Mouse (Mus musculus) C2C12 (cell line): ENCODE results near the gene Slc25a30.

Source experiments
- CTCF ChIP-seq: IDR thresholded peaks from one replicate; pipeline ENCODE4 v1.5.1; 2011; ENCODE audit not compliant: control insufficient read depth, insufficient read depth, insufficient read length
- MYOD1 ChIP-seq: IDR thresholded peaks from one replicate; pipeline ENCODE4 v1.6.1; 2011; ENCODE audit warnings: low read depth; ENCODE audit not compliant: control insufficient read depth, insufficient read length
- USF1 ChIP-seq: IDR thresholded peaks from one replicate; pipeline ENCODE4 v1.6.1; 2011; ENCODE audit warnings: low read depth, mild to moderate bottlenecking, control low read depth, moderate library complexity

DNA sequence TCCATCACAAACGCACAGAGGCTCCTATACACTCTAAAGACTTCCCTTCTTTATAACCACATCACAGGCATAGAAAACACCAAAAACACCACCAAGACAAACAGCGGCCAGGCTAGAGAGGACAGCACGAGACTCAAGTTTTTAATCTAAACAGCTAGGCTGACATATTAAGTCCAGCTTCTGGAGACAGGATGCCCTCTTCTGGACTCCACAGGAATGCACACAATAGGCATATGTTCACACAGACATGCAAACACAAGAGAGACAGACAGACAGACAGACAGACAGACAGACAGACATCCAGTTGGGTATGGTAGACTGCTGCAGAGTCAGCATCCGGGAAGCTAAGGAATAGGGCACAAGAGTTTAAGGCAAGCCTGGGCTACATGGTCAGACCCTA lies 73.2 kb downstream of the Slc25a30 start:
- no peak for TF ChIP-seq CTCF
- TF ChIP-seq MYOD1 = no peak
- TF ChIP-seq USF1 = no peak
